Mouse (Mus musculus) macrophage (primary cell): ENCODE results near the gene Herc3. TPM values are rescaled to one million over a fixed set of nuclear protein-coding genes. Genes with fewer than 3 reads are reported as not detected.
"Not testable (repeated sequence)": the region's sequence is repeated elsewhere in the genome, so short reads cannot be mapped to it uniquely, and the experiment has no call there.

Experiments
- H3K27ac ChIP-seq: fragments of 350-480 bp; formaldehyde crosslinking; 2 replicates; pipeline ENCODE4 v1.9.0; 2021
- H3K36me3 ChIP-seq: fragments of 350-480 bp; formaldehyde crosslinking; 2 replicates; pipeline ENCODE4 v1.9.0; 2021; ENCODE audit errors: inconsistent target
- H3K4me3 ChIP-seq: fragments of 350-480 bp; formaldehyde crosslinking; 2 replicates; pipeline ENCODE4 v1.9.0; 2021; ENCODE audit errors: inconsistent target
- H3K79me2 ChIP-seq: fragments of 350-480 bp; formaldehyde crosslinking; 2 replicates; pipeline ENCODE4 v1.9.0; 2021; ENCODE audit errors: inconsistent target
- WGBS: methylation state at CpG from one replicate; pipeline ENCODE4 v1.1.7; 2026; ENCODE audit warnings: inconsistent platforms; ENCODE audit not compliant: missing documents; 5-methylcytosine and 5-hydroxymethylcytosine counted together
- polyA plus RNA-seq: library from polyadenylated mRNA; stranded (reverse); fragments of 250-400 nt; gene quantifications from 3 replicates; pipeline ENCODE4 v1.2.4, GENCODE M21; 2018; ENCODE audit warnings: inconsistent platforms

The Herc3 gene
- polyA plus RNA-seq, 1 experiment from 2014 or later: 3.5 TPM

GRCm38 (mm10) chr6:58843580-58843979 is 12.3 kb downstream of the Herc3 start:
- Histone ChIP-seq H3K4me3 (no peak overlapping the region), H3K36me3 (no peaks in the 10 kb centered on the region), H3K79me2 (peaks cover 4% of the 10 kb centered on the region; the same call in 1 of the 2 replicates), H3K27ac (no peak overlapping the region)
- WGBS: 79% methylated on average over 9 of the region's 9 CpGs

GRCm38 (mm10) chr6:58844188-58844822 is 13.0 kb downstream of the Herc3 start:
- Histone ChIP-seq H3K27ac (no peak overlapping the region), H3K36me3 (no peaks in the 10 kb centered on the region), H3K79me2 (peaks cover 2% of the 10 kb centered on the region; the same call in 1 of the 2 replicates), H3K4me3 (no peak overlapping the region)
- 94% methylated on average over 6 of the region's 8 CpGs for WGBS

- no peaks in the 10 kb centered on the region for H3K79me2 ChIP-seq
- no peaks in the 10 kb centered on the region for H3K36me3 ChIP-seq
- H3K27ac ChIP-seq: no peak overlapping the region
- WGBS: 96% methylated on average over 7 of the region's 9 CpGs
- H3K4me3 ChIP-seq: no peak overlapping the region
These were observed 15.8 kb downstream of the Herc3 start for GRCm38 (mm10) chr6:58846850-58847692.

GRCm38 (mm10) chr6:58847836-58848235 is 16.6 kb downstream of the Herc3 start:
- Histone ChIP-seq H3K79me2 (no peaks in the 10 kb centered on the region), H3K27ac (no peak overlapping the region), H3K36me3 (no peaks in the 10 kb centered on the region), H3K4me3 (no peak overlapping the region)
- WGBS: 87% methylated on average over 5 of the region's 5 CpGs

GRCm38 (mm10) chr6:58849356-58849755 is 18.1 kb downstream of the Herc3 start:
- Histone ChIP-seq H3K4me3 (no peak overlapping the region), H3K79me2 (no peaks in the 10 kb centered on the region), H3K27ac (no peak overlapping the region), H3K36me3 (no peaks in the 10 kb centered on the region)
- 86% methylated on average over 5 of the region's 5 CpGs for WGBS

GRCm38 (mm10) chr6:58855676-58856367 is 24.6 kb downstream of the Herc3 start:
- Histone ChIP-seq H3K36me3 (peaks cover 8% of the 10 kb centered on the region; the same call in 1 of the 2 replicates), H3K4me3 (no peak overlapping the region), H3K27ac (no peak overlapping the region), H3K79me2 (no peaks in the 10 kb centered on the region)
- 95% methylated on average over 10 of the region's 10 CpGs for WGBS

- Histone ChIP-seq H3K36me3 (peaks cover 8% of the 10 kb centered on the region; the same call in 1 of the 2 replicates), H3K27ac (no peak overlapping the region), H3K79me2 (no peaks in the 10 kb centered on the region), H3K4me3 (no peak overlapping the region)
- WGBS: 100% methylated on average over 2 of the region's 2 CpGs
These were observed 25.2 kb downstream of the Herc3 start for GRCm38 (mm10) chr6:58856494-58856893.

- no peak overlapping the region for H3K4me3 ChIP-seq
- no peaks in the 10 kb centered on the region for H3K79me2 ChIP-seq
- 84% methylated on average over 3 of the region's 4 CpGs for WGBS
- H3K36me3 ChIP-seq: peaks cover 8% of the 10 kb centered on the region; the same call in 1 of the 2 replicates
- H3K27ac ChIP-seq: no peak overlapping the region
These were observed 28.3 kb downstream of the Herc3 start for GRCm38 (mm10) chr6:58859517-58859916.

GRCm38 (mm10) chr6:58862446-58862993 is 31.3 kb downstream of the Herc3 start:
- WGBS: 96% methylated on average over 9 of the region's 9 CpGs
- H3K36me3 ChIP-seq: peaks cover 8% of the 10 kb centered on the region; the same call in 1 of the 2 replicates
- H3K27ac ChIP-seq: no peak overlapping the region
- no peak overlapping the region for H3K4me3 ChIP-seq
- no peaks in the 10 kb centered on the region for H3K79me2 ChIP-seq

GRCm38 (mm10) chr6:58863631-58864235 is 32.5 kb downstream of the Herc3 start:
- Histone ChIP-seq H3K27ac (no peak overlapping the region), H3K79me2 (no peaks in the 10 kb centered on the region), H3K4me3 (no peak overlapping the region), H3K36me3 (peaks cover 8% of the 10 kb centered on the region; the same call in 1 of the 2 replicates)
- WGBS: 90% methylated on average over 4 of the region's 4 CpGs

- 98% methylated on average over 5 of the region's 6 CpGs for WGBS
- not testable (repeated sequence) for H3K27ac ChIP-seq, H3K36me3 ChIP-seq, H3K4me3 ChIP-seq, H3K79me2 ChIP-seq
These were observed 36.6 kb downstream of the Herc3 start for GRCm38 (mm10) chr6:58867858-58868257.

- no peak overlapping the region for H3K4me3 ChIP-seq
- H3K27ac ChIP-seq: no peak overlapping the region
- 93% methylated on average over 4 of the region's 4 CpGs for WGBS
- H3K79me2 ChIP-seq: no peaks in the 10 kb centered on the region
- H3K36me3 ChIP-seq: no peaks in the 10 kb centered on the region
These were observed 48.3 kb downstream of the Herc3 start for GRCm38 (mm10) chr6:58879572-58879971.

GRCm38 (mm10) chr6:58879987-58880386 is 48.7 kb downstream of the Herc3 start:
- H3K36me3 ChIP-seq: no peaks in the 10 kb centered on the region
- H3K4me3 ChIP-seq: no peak overlapping the region
- 97% methylated on average over 9 of the region's 9 CpGs for WGBS
- no peak overlapping the region for H3K27ac ChIP-seq
- no peaks in the 10 kb centered on the region for H3K79me2 ChIP-seq

- WGBS: 86% methylated on average over 5 of the region's 5 CpGs
- Histone ChIP-seq H3K4me3 (no peak overlapping the region), H3K36me3 (no peaks in the 10 kb centered on the region), H3K79me2 (no peaks in the 10 kb centered on the region), H3K27ac (no peak overlapping the region)
These were observed 49.6 kb downstream of the Herc3 start for GRCm38 (mm10) chr6:58880861-58881260.
